Mouse (Mus musculus) lung, adult 2 months (tissue): Measurements from ENCODE around the gene Gm37240.

Experiments
- CTCF ChIP-seq: fragments of 200-500 bp; IDR thresholded peaks from 2 replicates; pipeline ENCODE4 v1.5.1; 2011; ENCODE audit warnings: mild to moderate bottlenecking, low read length, control low read depth; ENCODE audit not compliant: insufficient read depth
- POLR2A ChIP-seq: fragments of 200-500 bp; IDR thresholded peaks from 2 replicates; pipeline ENCODE4 v1.6.1; 2011; ENCODE audit warnings: low read depth, mild to moderate bottlenecking, control low read depth, low read length, borderline replicate concordance; ENCODE audit errors: extremely low read depth

DNA sequence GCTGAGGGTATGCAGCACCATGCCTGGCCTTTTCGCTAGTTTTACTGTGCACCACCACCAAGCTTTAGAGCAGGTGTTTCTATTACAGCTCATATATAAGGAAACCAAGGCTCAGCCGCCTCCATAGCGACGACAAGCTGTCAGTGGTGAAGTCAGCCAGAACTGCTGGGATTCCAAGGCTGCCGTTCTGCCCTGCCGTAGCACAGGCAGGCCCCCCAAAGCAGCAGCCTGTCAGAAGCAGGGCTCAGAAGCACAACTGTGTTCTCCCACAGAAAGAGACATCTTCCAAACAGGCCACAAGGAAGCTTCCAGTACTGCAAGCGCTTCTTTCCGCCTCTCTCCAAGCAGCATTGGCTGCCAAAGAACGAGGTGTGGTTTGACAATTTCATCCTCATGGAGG lies 871.7 kb downstream of the Gm37240 start:
- TF ChIP-seq CTCF = no peak
- TF ChIP-seq POLR2A = no peak
